Mouse (Mus musculus) frontal cortex, postnatal 36 days (tissue): ENCODE results near the gene Kdm2b.
"Not testable (repeated sequence)": the region's sequence is repeated elsewhere in the genome, so short reads cannot be mapped to it uniquely, and the experiment has no call there.

Experiments used
- DNase-seq, 2 experiments: peaks; one replicate each; pipeline ENCODE4 v3.0.0; 2022; ENCODE audit warnings: low spot score in 2 of 2

Kdm2b gene

DNA sequence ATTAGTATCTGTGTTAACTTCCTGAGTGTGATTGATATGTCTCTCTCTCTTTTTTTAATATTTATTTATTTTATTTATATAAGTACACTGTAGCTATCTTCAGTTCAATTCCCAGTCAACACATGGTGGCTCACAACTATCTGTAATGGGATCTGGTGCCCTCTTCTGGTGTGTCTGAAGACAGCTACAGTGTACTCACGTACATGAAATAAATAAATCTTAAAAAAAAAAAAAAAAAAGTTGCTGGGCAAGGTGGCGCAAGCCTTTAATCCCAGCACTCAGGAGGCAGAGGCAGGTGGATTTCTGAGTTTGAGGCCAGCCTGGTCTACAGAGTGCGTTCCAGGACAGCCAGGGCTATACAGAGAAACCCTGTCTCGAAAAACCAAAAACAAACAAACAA, 14.9 kb downstream of the Kdm2b start:
- not testable (repeated sequence) for DNase-seq

DNA sequence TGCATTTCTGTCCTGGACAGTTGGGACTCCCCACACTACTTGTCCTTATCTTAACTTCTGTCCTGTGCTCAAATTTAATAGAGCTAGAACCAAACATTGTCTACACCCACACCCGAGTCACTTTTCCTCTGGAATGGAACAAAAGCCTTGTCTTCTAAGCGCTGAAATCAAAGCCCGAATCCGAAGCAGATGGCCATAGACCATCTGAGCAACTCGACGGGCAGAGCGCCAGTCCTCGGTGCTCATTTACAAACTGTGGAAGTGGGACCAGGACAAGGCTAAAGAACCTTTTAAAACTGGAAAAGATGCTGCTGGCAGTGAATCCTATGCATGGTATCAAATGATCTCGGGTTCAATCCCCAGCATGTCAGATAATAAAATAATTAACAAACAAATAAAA, 17.5 kb downstream of the Kdm2b start:
- DNase-seq = peak in 1 of 2 experiments; percentile 55

GRCm38 (mm10) chr5:122971438-122971837, 18.2 kb downstream of the Kdm2b start:
- peak in 1 of 2 experiments; percentile 30 for DNase-seq

DNA sequence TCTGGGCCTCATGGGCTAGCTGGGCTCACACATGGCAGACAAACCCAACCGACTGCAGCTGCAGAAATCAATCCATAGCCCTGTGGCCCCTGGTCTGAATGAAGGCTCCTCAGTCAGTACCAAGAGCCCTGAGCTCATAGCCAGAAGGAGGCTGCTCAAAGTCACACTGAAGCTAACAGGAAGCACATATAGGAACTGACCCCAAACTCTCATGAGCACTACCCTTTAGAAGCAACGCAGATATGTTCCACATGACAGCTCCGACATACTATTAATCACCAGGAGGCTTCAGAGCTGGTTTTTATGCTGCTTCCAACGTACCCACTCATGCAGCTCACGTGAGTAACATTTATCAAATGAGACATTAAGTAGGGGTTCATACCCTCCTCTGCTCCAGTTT, 19.6 kb downstream of the Kdm2b start:
- no peak for DNase-seq

DNA sequence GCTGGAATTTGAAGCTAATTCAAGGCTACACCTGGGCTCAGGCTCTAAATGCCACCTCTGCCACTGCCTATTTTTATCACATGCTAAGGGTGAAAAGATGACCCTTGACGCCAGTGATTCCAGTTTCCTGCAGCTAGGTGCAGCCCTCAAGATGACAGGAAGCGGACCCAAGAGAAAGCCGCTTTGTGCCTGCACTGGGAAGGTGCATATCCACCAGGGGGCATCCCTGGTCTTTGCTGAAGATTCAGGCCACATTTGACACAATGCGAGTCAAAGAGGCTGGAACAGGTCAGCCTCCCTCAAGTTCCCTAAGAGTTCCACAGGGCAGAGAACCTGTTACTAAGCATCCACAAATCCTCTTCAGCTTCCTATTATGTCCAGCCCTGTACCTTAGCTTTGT, 21.3 kb downstream of the Kdm2b start:
- peak; percentile 52 to 75 for DNase-seq

GRCm38 (mm10) chr5:122965427-122965826, 24.2 kb downstream of the Kdm2b start:
- peak in 1 of 2 experiments; percentile 24 for DNase-seq

DNA sequence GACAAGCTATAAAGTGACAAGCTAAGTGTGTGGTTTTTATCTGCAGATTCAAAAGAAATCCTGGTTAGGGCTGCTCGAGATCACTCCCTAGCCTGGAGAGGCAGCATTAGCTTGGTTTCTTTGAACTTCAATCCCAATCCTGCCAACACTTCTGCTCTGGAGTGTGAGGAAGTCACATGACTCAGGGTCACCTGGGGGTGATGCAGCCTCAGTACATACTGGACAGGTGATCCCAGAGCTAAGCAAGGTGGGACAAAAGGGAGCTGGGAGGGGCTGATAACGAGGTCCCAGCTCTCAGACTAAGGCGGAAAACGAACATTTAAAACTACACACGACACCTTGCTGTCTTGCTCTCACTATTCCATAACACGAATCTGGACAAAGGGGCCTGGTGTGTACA, 24.8 kb downstream of the Kdm2b start:
- no peak for DNase-seq

- no peak for DNase-seq
These were observed 27.7 kb downstream of the Kdm2b start for GRCm38 (mm10) chr5:122961905-122962304.

GRCm38 (mm10) chr5:122959391-122959790, 30.2 kb downstream of the Kdm2b start:
- DNase-seq = no peak

DNA sequence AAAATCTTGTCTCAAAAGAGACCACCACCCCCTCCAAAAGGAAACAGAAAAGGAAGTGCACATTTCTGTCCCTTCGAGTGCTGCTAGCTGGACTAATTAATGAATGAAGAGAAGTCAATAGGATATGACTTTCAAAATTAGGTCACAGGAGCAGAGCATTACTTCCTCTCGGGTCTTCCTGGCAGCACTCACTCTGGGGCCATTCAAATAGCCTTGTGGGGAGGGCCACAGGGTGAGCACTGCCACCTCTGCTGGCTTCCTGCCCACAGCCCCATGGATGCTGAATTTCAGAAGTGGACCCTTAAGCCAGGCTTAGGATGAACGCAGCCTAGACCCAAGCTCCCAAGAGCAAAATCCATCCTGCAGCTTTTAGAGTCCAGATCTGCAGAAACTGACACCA, 33.6 kb downstream of the Kdm2b start:
- DNase-seq = no peak

- DNase-seq = peak; percentile 6 to 20
These were observed 37.5 kb downstream of the Kdm2b start for GRCm38 (mm10) chr5:122951913-122952641.

DNA sequence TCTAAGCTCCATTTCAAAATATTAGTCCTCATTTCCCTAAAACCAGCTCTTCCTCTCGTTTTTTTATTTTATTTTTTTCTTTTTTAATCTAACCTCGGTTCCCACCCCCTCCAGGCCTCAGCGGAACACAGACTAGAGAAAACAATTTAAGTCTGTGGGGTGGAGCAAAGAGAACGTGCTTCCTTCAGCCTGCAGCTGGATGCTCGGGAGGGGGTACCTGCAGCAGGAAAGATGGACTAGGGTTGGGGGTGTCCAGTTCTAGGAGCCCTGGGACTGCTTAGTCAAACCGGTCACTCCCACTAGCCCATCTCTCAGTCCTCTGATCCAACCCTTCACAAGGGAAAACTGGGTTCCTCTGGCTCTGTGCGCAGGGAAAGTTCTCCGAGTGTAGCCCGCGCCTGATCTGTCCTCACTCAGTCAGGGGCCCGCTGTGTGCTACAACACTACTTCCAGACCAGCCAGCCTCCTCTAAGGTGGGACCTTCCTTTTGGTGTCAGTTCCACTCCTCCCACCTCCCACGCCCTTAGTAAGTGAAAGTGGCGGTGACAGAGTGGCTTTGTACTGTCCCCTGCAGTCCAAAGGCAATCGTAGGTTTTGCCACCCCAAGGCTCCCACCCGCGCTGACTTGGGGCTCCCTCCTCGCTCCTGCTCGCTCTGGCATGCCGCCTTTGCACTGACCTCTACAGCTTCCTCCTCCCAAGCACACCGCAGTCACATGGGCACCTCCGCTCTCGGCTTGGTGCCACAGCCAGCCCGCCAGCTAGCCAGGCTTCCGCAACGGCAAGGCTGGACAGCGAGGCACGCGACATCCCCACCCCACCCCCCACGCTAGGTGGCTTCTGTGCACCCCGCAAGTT, 38.3 kb downstream of the Kdm2b start:
- DNase-seq = peak; percentile 25 to 42

GRCm38 (mm10) chr5:122950329-122950953, 39.2 kb downstream of the Kdm2b start:
- DNase-seq = peak; percentile 51 to 57

- no peak for DNase-seq
These were observed 40.5 kb downstream of the Kdm2b start for GRCm38 (mm10) chr5:122949101-122949500.

GRCm38 (mm10) chr5:122947534-122947933, 42.1 kb downstream of the Kdm2b start:
- no peak for DNase-seq

DNA sequence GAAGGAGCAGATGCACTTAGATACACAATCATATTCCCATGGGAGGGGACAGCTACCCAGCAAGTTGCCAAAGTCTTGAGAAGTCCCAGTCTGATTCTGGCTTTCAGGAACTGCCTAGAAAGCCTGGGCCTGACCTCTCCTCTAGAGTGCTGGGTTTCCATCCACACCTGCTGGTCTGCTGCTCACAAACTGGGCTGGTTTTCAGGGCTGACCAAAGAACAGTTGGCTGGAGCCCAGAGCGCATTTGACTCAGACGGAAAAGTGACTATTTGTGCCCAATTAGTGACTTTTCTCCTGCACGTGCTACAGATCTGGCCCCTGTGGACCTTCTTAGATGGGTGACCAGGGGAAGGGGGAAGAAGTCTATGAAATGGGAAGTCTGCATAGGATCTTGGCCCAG, 50.9 kb downstream of the Kdm2b start:
- no peak for DNase-seq

DNA sequence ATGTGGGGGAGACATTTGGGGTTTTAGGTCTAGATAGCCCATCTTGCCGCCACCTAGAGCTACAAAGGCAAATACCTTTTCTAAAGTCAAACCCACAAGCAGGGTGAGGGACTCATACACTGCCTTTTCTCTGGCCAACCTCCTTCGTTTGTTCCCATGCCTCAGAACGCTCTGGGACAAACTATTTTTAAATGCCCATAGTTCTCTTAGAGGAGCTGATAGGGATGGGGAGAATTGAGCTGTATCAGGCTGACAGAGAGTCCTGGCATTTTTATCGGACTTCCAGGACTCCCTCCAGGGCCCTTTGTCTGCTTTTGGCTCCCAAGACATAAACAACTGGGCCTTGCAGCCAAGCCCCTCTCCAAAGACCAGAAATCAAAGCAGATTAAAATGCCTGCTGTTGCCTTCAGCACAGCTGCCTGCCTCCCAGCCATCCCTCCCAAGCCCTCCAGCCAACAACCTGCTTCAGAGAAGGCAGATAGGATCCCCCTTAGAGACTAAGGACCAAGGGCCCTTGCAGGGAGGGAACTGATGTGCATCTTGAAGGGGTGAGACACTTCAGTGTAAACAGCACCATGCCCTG, 51.6 kb downstream of the Kdm2b start:
- no peak for DNase-seq

GRCm38 (mm10) chr5:122937031-122937430, 52.6 kb downstream of the Kdm2b start:
- no peak for DNase-seq

GRCm38 (mm10) chr5:122935810-122936209, 53.8 kb downstream of the Kdm2b start:
- DNase-seq = no peak

DNA sequence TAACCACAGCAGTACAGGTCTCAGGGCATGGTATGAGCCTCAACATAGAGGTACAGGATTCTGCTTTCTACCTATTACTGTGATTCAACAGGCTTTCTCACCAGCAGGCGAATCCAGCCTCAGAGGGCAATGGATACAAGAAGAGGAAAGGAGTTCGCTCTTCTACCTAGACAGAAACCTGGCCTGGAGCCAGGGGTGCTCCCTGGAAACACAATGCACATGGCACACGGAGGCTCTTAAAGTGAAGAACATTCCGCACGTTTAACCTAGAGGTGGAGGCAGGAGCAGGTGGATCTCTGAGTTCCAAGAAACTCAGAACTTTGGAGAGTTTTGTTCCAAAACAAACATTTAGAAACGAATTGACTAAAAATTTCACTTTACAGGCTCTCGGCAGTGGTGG, 58.6 kb downstream of the Kdm2b start:
- no peak for DNase-seq

- DNase-seq = no peak
These were observed 61.3 kb downstream of the Kdm2b start for GRCm38 (mm10) chr5:122928293-122928692.

GRCm38 (mm10) chr5:122927703-122928102, 61.9 kb downstream of the Kdm2b start:
- DNase-seq = no peak
